Mouse (Mus musculus): ENCODE results near the gene 1500015O10Rik. TPM values are rescaled to one million over a fixed set of nuclear protein-coding genes. Genes with fewer than 3 reads are reported as not detected.

Gene 1500015O10Rik
- polyA plus RNA-seq (2015; fragmentation: Nextera tagmentation; extraction: Ambion mirVana), result 2.9 and 3.2 TPM in 2 replicates

DNA sequence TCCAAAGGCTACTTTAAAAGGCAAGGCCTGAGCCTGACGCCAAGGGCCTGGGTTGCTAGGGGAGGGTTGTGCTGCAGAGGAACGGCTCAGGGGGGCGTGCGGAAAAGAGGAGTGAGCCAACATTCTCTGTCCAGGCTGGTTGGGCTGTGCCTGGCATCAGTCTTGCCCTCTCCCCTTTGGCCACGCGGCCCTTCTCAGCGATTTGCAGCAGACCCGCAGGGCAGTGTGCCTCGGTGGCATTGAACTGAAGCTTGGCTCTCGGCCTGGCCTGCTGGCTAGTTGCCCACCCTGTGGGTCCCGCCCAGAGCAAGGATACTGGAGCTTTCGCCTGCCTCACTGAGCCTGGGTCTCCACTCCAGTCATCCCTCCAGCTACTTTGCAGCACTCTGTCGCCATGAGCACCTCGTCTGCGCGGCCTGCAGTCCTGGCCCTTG is at the start of gene 1500015O10Rik:
Gene 1500015O10Rik, plus strand, starts transcription at position 112 of the 434 bp plus-strand sequence.
- no peaks in the 10 kb centered on the region for H3K27me3 ChIP-seq (replicated peaks; ENCODE audit: control insufficient read depth, insufficient read depth, low read length)
- H3K36me3 ChIP-seq (ENCODE audit: control insufficient read depth, insufficient read depth, low read length), result no peaks in the 10 kb centered on the region
- H3K27ac ChIP-seq (ENCODE audit: low read length), result no peak within 1 kb of the TSS
- no peak within 1 kb of the TSS for H3K9ac ChIP-seq (ENCODE audit: low read depth, low read length)
- H3K4me3 ChIP-seq (ENCODE audit: low read length), result no peak within 1 kb of the TSS
- no peaks in the 10 kb centered on the region for H3K9me3 ChIP-seq (ENCODE audit: control insufficient read depth, low read length)
- 59% methylated on average over 16 of the region's 16 CpGs for WGBS
- ATAC-seq, result peak; percentile 33; the same call in 1 of the 2 replicates
- no peak within 1 kb of the TSS for H3K4me2 ChIP-seq (ENCODE audit: low read depth, low read length)
- H3K4me1 ChIP-seq (ENCODE audit: control insufficient read depth, insufficient read depth, low read length), result no peaks in the 10 kb centered on the region

DNA sequence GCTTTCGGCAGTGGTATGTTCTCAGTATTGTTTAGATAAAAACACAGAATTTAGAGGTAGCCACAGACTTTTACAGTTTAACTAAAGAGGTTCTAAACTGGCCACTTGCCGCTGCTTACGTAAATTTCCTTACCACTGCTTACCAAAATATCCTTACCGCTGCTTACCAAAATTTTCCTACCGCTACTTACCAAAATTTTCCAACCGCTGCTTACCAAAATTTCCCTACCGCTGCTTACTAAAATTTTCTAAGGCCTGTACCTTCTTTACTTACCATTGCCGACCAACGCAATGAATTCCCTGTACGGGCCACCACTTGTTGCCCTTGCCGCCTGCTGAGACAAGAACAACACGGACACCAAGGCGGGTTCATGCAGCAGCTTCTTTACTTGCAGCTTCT is 40.4 kb upstream of the 1500015O10Rik start:
- H3K4me2 ChIP-seq (ENCODE audit: low read depth, low read length), result no peak overlapping the region
- no peak overlapping the region for H3K27ac ChIP-seq (ENCODE audit: low read length)
- H3K4me1 ChIP-seq (ENCODE audit: control insufficient read depth, insufficient read depth, low read length), result peaks cover 6% of the 10 kb centered on the region; the same call in 1 of the 2 replicates
- 94% methylated on average over 13 of the region's 13 CpGs for WGBS
- H3K27me3 ChIP-seq (replicated peaks; ENCODE audit: control insufficient read depth, insufficient read depth, low read length), result no peaks in the 10 kb centered on the region
- ATAC-seq, result no peak
- H3K4me3 ChIP-seq (ENCODE audit: low read length), result no peak overlapping the region
- H3K36me3 ChIP-seq (ENCODE audit: control insufficient read depth, insufficient read depth, low read length), result no peaks in the 10 kb centered on the region
- no peaks in the 10 kb centered on the region; the same call in 1 of the 2 replicates for H3K9me3 ChIP-seq (ENCODE audit: control insufficient read depth, low read length)
- no peak overlapping the region for H3K9ac ChIP-seq (ENCODE audit: low read depth, low read length)

DNA sequence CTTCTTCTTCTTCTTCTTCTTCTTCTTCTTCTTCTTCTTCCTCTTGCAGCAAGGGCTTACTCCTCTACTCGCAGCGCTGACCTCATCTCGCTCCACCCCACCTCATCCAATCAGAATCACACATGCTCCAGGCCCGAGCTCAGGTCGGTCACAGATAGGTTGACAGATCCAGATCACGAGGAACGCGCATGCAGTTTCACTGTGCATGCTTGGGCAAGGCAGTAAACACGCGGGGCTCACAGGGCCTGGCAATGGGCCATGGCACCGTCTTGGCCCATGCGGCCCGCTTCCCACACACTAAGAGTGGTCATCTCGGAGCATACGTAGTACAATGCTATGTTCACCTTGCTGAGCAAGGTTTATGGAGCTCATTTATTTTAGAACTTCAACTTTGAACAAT is 39.9 kb upstream of the 1500015O10Rik start:
- no peaks in the 10 kb centered on the region; the same call in 1 of the 2 replicates for H3K9me3 ChIP-seq (ENCODE audit: control insufficient read depth, low read length)
- WGBS, result 96% methylated on average over 15 of the region's 15 CpGs
- H3K4me1 ChIP-seq (ENCODE audit: control insufficient read depth, insufficient read depth, low read length), result peaks cover 10% of the 10 kb centered on the region; the same call in 1 of the 2 replicates
- no peak overlapping the region for H3K4me3 ChIP-seq (ENCODE audit: low read length)
- H3K9ac ChIP-seq (ENCODE audit: low read depth, low read length), result no peak overlapping the region
- no peak overlapping the region for H3K4me2 ChIP-seq (ENCODE audit: low read depth, low read length)
- no peak overlapping the region for H3K27ac ChIP-seq (ENCODE audit: low read length)
- H3K27me3 ChIP-seq (replicated peaks; ENCODE audit: control insufficient read depth, insufficient read depth, low read length), result no peaks in the 10 kb centered on the region
- no peaks in the 10 kb centered on the region for H3K36me3 ChIP-seq (ENCODE audit: control insufficient read depth, insufficient read depth, low read length)
- ATAC-seq, result no peak

DNA sequence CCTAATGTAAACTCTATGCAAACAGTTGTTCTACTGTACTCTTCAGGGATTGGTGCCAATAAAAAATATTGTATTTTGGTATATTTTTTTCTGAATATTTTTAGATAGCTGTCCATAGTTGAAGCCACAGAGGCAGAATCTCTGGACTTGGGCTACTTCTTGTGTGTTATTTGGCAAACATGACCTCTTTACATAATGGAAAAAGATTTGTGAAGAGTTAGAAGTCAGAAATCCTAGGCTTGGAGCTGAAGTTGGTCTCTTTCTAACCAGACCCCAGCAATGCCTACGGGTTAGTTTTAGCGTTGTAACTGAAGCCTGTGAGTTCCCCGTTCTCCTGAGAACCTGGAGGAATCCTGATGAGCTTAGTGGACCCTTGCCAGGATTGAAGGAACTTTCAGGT is 36.3 kb upstream of the 1500015O10Rik start:
- Histone ChIP-seq H3K27ac (ENCODE audit: low read length) (no peak overlapping the region), H3K4me2 (ENCODE audit: low read depth, low read length) (no peak overlapping the region), H3K4me1 (ENCODE audit: control insufficient read depth, insufficient read depth, low read length) (peaks cover 16% of the 10 kb centered on the region), H3K4me3 (ENCODE audit: low read length) (no peak overlapping the region), H3K9ac (ENCODE audit: low read depth, low read length) (no peak overlapping the region), H3K27me3 (replicated peaks; ENCODE audit: control insufficient read depth, insufficient read depth, low read length) (no peaks in the 10 kb centered on the region), H3K36me3 (ENCODE audit: control insufficient read depth, insufficient read depth, low read length) (no peaks in the 10 kb centered on the region), H3K9me3 (ENCODE audit: control insufficient read depth, low read length) (no peaks in the 10 kb centered on the region; the same call in 1 of the 2 replicates)
- ATAC-seq, result no peak
- WGBS, result 79% methylated on average over 3 of the region's 3 CpGs

DNA sequence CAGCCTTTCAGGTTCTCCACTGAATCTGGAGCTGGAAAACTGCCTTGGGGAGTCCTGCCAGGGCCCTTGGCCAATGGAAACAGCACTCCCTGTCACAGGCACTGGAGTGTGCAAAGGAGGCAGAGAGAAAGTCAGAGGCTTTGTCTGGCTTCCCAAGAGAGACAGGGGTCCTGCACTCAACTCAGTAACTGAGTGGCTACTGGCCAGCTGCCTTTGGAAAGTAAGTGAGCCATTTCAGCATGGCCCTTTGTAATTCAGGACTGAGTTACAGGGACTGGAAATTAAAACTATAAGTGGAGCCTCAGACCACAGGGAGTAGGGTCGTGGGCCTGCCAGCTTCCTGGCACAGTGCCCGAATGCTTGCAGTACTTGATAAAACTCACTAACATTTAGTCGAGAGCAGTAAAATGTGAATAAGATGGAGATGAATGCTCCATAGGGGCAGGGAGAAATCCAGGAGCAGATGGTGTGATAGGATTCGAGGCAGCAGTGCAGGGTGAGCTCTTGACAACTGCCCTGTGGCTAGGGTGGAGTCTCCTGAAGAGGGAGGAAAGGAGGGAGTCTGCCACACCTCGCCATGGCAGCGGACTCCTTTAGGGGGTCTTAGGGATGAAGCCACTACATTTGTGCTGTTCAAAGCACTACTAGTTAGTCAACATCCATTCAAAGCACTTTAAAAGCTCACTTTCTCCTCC is 35.4 kb upstream of the 1500015O10Rik start:
- Histone ChIP-seq H3K9me3 (ENCODE audit: control insufficient read depth, low read length) (no peaks in the 10 kb centered on the region; the same call in 1 of the 2 replicates), H3K27ac (ENCODE audit: low read length) (peak overlapping the region; percentile 33), H3K36me3 (ENCODE audit: control insufficient read depth, insufficient read depth, low read length) (no peaks in the 10 kb centered on the region), H3K27me3 (replicated peaks; ENCODE audit: control insufficient read depth, insufficient read depth, low read length) (no peaks in the 10 kb centered on the region), H3K4me1 (ENCODE audit: control insufficient read depth, insufficient read depth, low read length) (peaks cover 16% of the 10 kb centered on the region), H3K9ac (ENCODE audit: low read depth, low read length) (no peak overlapping the region), H3K4me3 (ENCODE audit: low read length) (no peak overlapping the region), H3K4me2 (ENCODE audit: low read depth, low read length) (no peak overlapping the region)
- ATAC-seq, result peak; percentile 75
- WGBS, result 38% methylated on average over 6 of the region's 6 CpGs

DNA sequence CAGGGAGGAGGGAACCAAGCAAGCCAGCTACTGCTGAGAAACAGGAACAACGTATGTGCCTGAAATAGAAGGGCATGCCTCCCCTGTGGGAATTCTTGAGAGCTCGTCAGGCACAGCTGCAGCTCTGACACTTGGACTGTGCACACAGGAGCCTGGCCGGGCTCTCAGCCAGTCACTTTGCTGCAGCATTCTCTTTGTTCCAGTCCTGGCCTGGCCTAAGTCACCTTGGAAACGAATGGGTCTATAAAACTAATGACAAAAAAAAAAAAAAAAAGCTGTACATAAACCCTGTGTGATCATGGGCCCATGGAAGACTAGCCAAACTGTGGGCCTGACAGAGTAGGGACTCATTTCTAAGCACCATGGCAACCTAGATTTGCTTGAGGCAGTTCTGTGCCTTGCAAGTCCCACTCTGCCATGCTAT is 31.8 kb upstream of the 1500015O10Rik start:
- no peak overlapping the region for H3K4me3 ChIP-seq (ENCODE audit: low read length)
- WGBS, result 11% methylated on average over 4 of the region's 4 CpGs
- no peak overlapping the region for H3K27ac ChIP-seq (ENCODE audit: low read length)
- no peak overlapping the region for H3K4me2 ChIP-seq (ENCODE audit: low read depth, low read length)
- no peak overlapping the region for H3K9ac ChIP-seq (ENCODE audit: low read depth, low read length)
- H3K36me3 ChIP-seq (ENCODE audit: control insufficient read depth, insufficient read depth, low read length), result no peaks in the 10 kb centered on the region
- no peaks in the 10 kb centered on the region for H3K27me3 ChIP-seq (replicated peaks; ENCODE audit: control insufficient read depth, insufficient read depth, low read length)
- peak; percentile 80 for ATAC-seq
- H3K9me3 ChIP-seq (ENCODE audit: control insufficient read depth, low read length), result no peaks in the 10 kb centered on the region
- H3K4me1 ChIP-seq (ENCODE audit: control insufficient read depth, insufficient read depth, low read length), result peaks cover 13% of the 10 kb centered on the region

DNA sequence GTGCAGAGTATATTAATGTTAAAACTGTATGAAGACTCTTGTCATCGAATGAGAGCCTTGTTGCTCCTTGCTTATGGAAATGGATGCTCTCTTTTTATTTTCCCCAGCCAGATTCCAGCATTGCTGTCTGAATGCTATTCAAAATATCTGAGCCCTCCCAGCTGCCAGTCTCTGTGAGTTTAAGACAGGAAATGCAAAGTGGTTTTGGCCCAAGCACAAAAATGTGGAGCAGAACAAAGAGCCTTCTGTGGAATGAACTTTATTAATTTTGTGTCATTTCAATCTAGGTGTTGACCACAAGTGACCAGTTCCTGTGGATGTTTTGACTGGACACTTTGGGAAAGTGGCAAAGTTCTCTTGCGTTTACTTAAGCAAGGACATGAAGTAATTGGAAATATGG is 15.6 kb upstream of the 1500015O10Rik start:
- Histone ChIP-seq H3K27ac (ENCODE audit: low read length) (no peak overlapping the region), H3K9ac (ENCODE audit: low read depth, low read length) (no peak overlapping the region), H3K4me1 (ENCODE audit: control insufficient read depth, insufficient read depth, low read length) (no peaks in the 10 kb centered on the region), H3K4me3 (ENCODE audit: low read length) (no peak overlapping the region), H3K36me3 (ENCODE audit: control insufficient read depth, insufficient read depth, low read length) (no peaks in the 10 kb centered on the region), H3K4me2 (ENCODE audit: low read depth, low read length) (no peak overlapping the region), H3K9me3 (ENCODE audit: control insufficient read depth, low read length) (no peaks in the 10 kb centered on the region), H3K27me3 (replicated peaks; ENCODE audit: control insufficient read depth, insufficient read depth, low read length) (no peaks in the 10 kb centered on the region)
- ATAC-seq, result no peak
- WGBS, result 79% methylated on average over 2 of the region's 2 CpGs

DNA sequence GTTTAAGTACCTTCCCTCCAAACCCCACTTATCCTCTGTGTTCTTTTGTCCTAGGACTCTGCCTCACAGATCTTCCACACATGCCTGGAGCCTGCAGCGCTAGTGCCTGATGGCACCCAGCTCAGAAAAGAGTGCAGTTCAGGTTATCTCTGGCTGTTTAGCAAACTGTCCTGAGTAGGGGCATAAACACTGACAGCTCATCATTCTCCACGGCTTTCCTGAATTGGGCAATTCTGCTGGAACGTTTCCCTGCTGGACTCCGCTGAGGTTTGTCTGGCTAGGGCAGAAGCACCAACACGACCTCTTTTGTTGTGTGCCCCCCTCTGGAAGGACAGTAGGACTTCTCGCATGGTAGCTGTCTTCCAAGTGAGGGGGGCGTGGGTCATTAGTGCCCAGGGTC is 12.4 kb upstream of the 1500015O10Rik start:
- Histone ChIP-seq H3K9me3 (ENCODE audit: control insufficient read depth, low read length) (no peaks in the 10 kb centered on the region), H3K4me1 (ENCODE audit: control insufficient read depth, insufficient read depth, low read length) (no peaks in the 10 kb centered on the region), H3K27me3 (replicated peaks; ENCODE audit: control insufficient read depth, insufficient read depth, low read length) (no peaks in the 10 kb centered on the region), H3K36me3 (ENCODE audit: control insufficient read depth, insufficient read depth, low read length) (no peaks in the 10 kb centered on the region), H3K4me3 (ENCODE audit: low read length) (no peak overlapping the region), H3K9ac (ENCODE audit: low read depth, low read length) (no peak overlapping the region), H3K4me2 (ENCODE audit: low read depth, low read length) (no peak overlapping the region), H3K27ac (ENCODE audit: low read length) (no peak overlapping the region)
- no peak for ATAC-seq
- 64% methylated on average over 7 of the region's 7 CpGs for WGBS

DNA sequence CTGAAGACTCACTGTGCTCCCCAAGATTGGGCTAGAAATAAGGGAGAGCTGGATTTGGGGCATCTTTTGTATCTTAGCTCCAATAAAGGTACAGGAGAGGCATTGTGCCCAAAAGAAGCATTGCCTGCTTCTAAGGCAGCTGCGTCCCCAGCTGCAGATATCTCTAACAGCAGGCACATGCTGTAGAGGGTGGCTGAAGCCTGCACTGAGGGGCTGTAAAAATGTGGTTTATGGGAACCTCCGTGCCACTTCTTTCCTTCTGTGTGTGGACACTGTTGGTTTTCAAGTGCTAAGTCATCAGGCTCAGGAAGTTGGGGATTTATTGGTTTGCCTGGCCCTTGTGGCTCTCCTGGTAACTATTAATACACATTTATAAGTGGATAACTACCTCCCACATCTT is 11.6 kb upstream of the 1500015O10Rik start:
- Histone ChIP-seq H3K36me3 (ENCODE audit: control insufficient read depth, insufficient read depth, low read length) (no peaks in the 10 kb centered on the region), H3K27me3 (replicated peaks; ENCODE audit: control insufficient read depth, insufficient read depth, low read length) (no peaks in the 10 kb centered on the region), H3K9me3 (ENCODE audit: control insufficient read depth, low read length) (no peaks in the 10 kb centered on the region), H3K27ac (ENCODE audit: low read length) (no peak overlapping the region), H3K4me1 (ENCODE audit: control insufficient read depth, insufficient read depth, low read length) (no peaks in the 10 kb centered on the region), H3K4me2 (ENCODE audit: low read depth, low read length) (no peak overlapping the region), H3K4me3 (ENCODE audit: low read length) (no peak overlapping the region), H3K9ac (ENCODE audit: low read depth, low read length) (no peak overlapping the region)
- 47% methylated on average over 2 of the region's 2 CpGs for WGBS
- ATAC-seq, result no peak
